Mouse (Mus musculus) liver, embryonic 14 days (tissue): ENCODE measurements around the gene Glyatl3. TPM values are rescaled to one million over a fixed set of nuclear protein-coding genes. Genes with fewer than 3 reads are reported as not detected.

Source experiments
- polyA plus RNA-seq: library from polyadenylated mRNA; depleted of rRNA; stranded (reverse); fragments of >200 nt; gene quantifications from 2 replicates; pipeline ENCODE4 v1.2.3, GENCODE M21; 2012; rRNA removed

Glyatl3 gene
- 0.03 TPM in 1 of 2 replicates, not detected in the other for polyA plus RNA-seq

GRCm38 (mm10) chr17:40914250-40914649, at the start of gene Glyatl3:
Glyatl3 (minus strand) TSS chr17:40914350.

DNA sequence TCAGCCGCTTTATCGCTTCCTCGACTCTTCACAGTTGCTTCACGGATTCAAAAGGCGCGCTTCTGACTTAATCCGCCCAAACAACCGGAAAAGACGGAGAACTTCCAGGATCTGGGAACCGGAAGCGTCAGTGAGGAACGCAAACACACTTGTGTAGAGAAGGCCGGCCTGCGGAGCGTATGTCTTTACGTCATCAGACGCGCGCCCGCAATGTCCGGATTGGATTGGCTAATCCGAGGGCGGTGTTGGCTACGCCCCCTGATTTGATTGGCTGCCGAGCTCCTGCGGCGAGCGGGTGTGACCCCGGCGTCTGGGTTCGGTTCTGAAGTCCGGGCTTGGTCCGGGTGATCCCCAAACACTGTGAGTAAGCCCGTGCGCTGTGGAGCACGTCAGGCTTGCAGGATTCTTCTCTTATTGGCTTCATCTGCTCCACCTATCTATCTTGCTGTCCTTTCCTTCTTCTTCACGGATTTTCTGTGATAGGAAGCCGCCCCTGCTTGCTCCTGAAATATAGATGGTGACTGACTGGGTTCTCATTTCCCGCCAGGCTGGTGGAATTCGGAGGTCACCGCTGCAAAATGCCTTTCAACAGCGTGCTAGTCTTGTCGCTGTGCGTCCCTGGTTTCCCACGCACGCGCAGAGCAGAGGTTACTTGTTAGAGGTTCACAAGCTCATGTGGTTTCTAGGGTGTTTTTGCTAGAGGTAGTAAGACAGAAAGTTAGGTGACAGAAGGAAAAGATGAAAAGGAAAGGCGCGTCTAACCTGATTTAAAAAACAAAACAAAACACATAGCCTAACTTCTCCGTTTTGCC, 20.5 kb upstream of the Glyatl3 start, which contains the start of the genes Mut and Cenpq:
Mut (plus strand) TSS at position 266 of the 812 bp plus-strand sequence.
Cenpq (minus strand) TSS at position 628 of the 812 bp plus-strand sequence.

GRCm38 (mm10) chr17:40879924-40880691, 34.0 kb downstream of the Glyatl3 start, which contains the start of gene 9130008F23Rik:
9130008F23Rik (minus strand) TSS chr17:40880559.

Other genes with a start within 250 kb of the Glyatl3 start
- gene Esp1, start 187.2 kb downstream of the Glyatl3 start, polyA plus RNA-seq: not detected in 2 replicates
- 0.15 and 0.20 TPM in 2 replicates for gene Crisp2, start 107.3 kb downstream of the Glyatl3 start, polyA plus RNA-seq
- gene Rhag, start 103.2 kb downstream of the Glyatl3 start, polyA plus RNA-seq: 134 and 170 TPM in 2 replicates
- gene 9130008F23Rik, start 33.8 kb downstream of the Glyatl3 start, polyA plus RNA-seq: 0.47 and 0.52 TPM in 2 replicates
- gene Mut, start 20.3 kb upstream of the Glyatl3 start, polyA plus RNA-seq: 13.8 and 15.5 TPM in 2 replicates
- 18.2 and 19.0 TPM in 2 replicates for gene Cenpq, start 20.7 kb upstream of the Glyatl3 start, polyA plus RNA-seq